Mouse (Mus musculus) lung, embryonic 16.5 days (tissue): ENCODE data around the gene Krt7. TPM values are rescaled to one million over a fixed set of nuclear protein-coding genes. Genes with fewer than 3 reads are reported as not detected.

Source experiments
- ATAC-seq: fragments of 200-750 bp; cut with Nextera tagmentation; 2 replicates; pipeline ENCODE4 v1.8.0; 2017; ENCODE audit warnings: low read depth, mild to moderate bottlenecking, moderate library complexity
- H3K27ac ChIP-seq: fragments of 300-500 bp; sonication (generic); 2 replicates; pipeline ENCODE4 v1.5.1; 2014; ENCODE audit warnings: mild to moderate bottlenecking, control low read depth, low read length
- H3K27me3 ChIP-seq: fragments of 300-500 bp; sonication (generic); 2 replicates; pipeline ENCODE4 v1.6.1; 2014; ENCODE audit warnings: low read depth, low read length, mixed read lengths; ENCODE audit not compliant: control insufficient read depth, insufficient read depth
- H3K36me3 ChIP-seq: fragments of 300-500 bp; sonication (generic); 2 replicates; pipeline ENCODE4 v1.6.1; 2014; ENCODE audit warnings: low read length; ENCODE audit not compliant: control insufficient read depth, insufficient read depth
- H3K4me1 ChIP-seq: fragments of 300-500 bp; sonication (generic); replicated peaks from 2 replicates; pipeline ENCODE4 v1.6.1; 2014; ENCODE audit warnings: low read length, mixed read lengths; ENCODE audit not compliant: control insufficient read depth, insufficient read depth
- H3K4me2 ChIP-seq: fragments of 300-500 bp; sonication (generic); 2 replicates; pipeline ENCODE4 v1.6.1; 2014; ENCODE audit warnings: low read depth, low read length, control low read depth
- H3K4me3 ChIP-seq: fragments of 300-500 bp; sonication (generic); 2 replicates; pipeline ENCODE4 v1.5.1; 2014; ENCODE audit warnings: mild to moderate bottlenecking, low read length, control low read depth
- H3K9ac ChIP-seq: fragments of 300-500 bp; sonication (generic); 2 replicates; pipeline ENCODE4 v1.6.1; 2014; ENCODE audit warnings: low read length, control low read depth
- H3K9me3 ChIP-seq: fragments of 300-500 bp; sonication (generic); 2 replicates; pipeline ENCODE4 v1.6.1; 2016; ENCODE audit warnings: low read length; ENCODE audit not compliant: control insufficient read depth
- WGBS: fragments of 180-500 bp; shearing (Covaris S2); extraction: QIAGEN DNeasy Blood & Tissue Kit; methylation state at CpG from one replicate; pipeline ENCODE4 v1.1.7; 2014; 5-methylcytosine and 5-hydroxymethylcytosine counted together
- polyA plus RNA-seq: library from polyadenylated mRNA; unstranded; fragments of >200 nt; fragmentation: Nextera tagmentation; extraction: Ambion mirVana; gene quantifications from 2 replicates; pipeline ENCODE4 v1.2.1, GENCODE M21; 2015

Krt7 gene
- polyA plus RNA-seq, 1 experiment from 2014 or later: 173 TPM

GRCm38 (mm10) chr15:101374879-101375278, 36.0 kb upstream of the Krt7 start:
- Histone ChIP-seq H3K9ac (0 out of 2 replicates have a peak overlapping the region, but pooled peaks have one; percentile 12), H3K4me1 (peaks cover 34% of the 10 kb centered on the region), H3K27ac (peak overlapping the region; percentile 74), H3K36me3 (no peaks in the 10 kb centered on the region), H3K4me3 (no peak overlapping the region), H3K4me2 (no peak overlapping the region), H3K9me3 (no peaks in the 10 kb centered on the region), H3K27me3 (no peaks in the 10 kb centered on the region)
- ATAC-seq: peak; percentile 15
- 26% methylated on average over 4 of the region's 4 CpGs for WGBS

GRCm38 (mm10) chr15:101375956-101376775, 34.7 kb upstream of the Krt7 start:
- H3K4me1 ChIP-seq: peaks cover 25% of the 10 kb centered on the region
- no peaks in the 10 kb centered on the region for H3K9me3 ChIP-seq
- H3K27ac ChIP-seq: no peak overlapping the region
- WGBS: 74% methylated on average over 6 of the region's 6 CpGs
- H3K4me3 ChIP-seq: no peak overlapping the region
- H3K27me3 ChIP-seq: no peaks in the 10 kb centered on the region
- no peak overlapping the region for H3K4me2 ChIP-seq
- H3K36me3 ChIP-seq: no peaks in the 10 kb centered on the region
- ATAC-seq: no peak
- H3K9ac ChIP-seq: no peak overlapping the region

GRCm38 (mm10) chr15:101376776-101377061, 34.1 kb upstream of the Krt7 start:
- H3K9me3 ChIP-seq: no peaks in the 10 kb centered on the region
- no peak overlapping the region for H3K9ac ChIP-seq
- no peak overlapping the region for H3K27ac ChIP-seq
- peaks cover 27% of the 10 kb centered on the region for H3K4me1 ChIP-seq
- WGBS: 59% methylated on average over 5 of the region's 5 CpGs
- no peak for ATAC-seq
- H3K4me3 ChIP-seq: no peak overlapping the region
- no peak overlapping the region for H3K4me2 ChIP-seq
- H3K36me3 ChIP-seq: no peaks in the 10 kb centered on the region
- no peaks in the 10 kb centered on the region for H3K27me3 ChIP-seq

GRCm38 (mm10) chr15:101378646-101379045, 32.2 kb upstream of the Krt7 start:
- Histone ChIP-seq H3K9ac (no peak overlapping the region), H3K4me3 (no peak overlapping the region), H3K27me3 (no peaks in the 10 kb centered on the region), H3K27ac (no peak overlapping the region), H3K4me2 (no peak overlapping the region), H3K4me1 (peaks cover 25% of the 10 kb centered on the region), H3K9me3 (no peaks in the 10 kb centered on the region), H3K36me3 (no peaks in the 10 kb centered on the region)
- WGBS: 87% methylated on average over 5 of the region's 5 CpGs
- ATAC-seq: no peak

- Histone ChIP-seq H3K4me3 (no peak overlapping the region), H3K27ac (no peak overlapping the region), H3K9me3 (no peaks in the 10 kb centered on the region), H3K9ac (no peak overlapping the region), H3K27me3 (no peaks in the 10 kb centered on the region), H3K4me1 (peaks cover 11% of the 10 kb centered on the region), H3K36me3 (no peaks in the 10 kb centered on the region), H3K4me2 (no peak overlapping the region)
- peak; percentile 23; the same call in 1 of the 2 replicates for ATAC-seq
- WGBS: 34% methylated on average over 9 of the region's 9 CpGs
Observed at GRCm38 (mm10) chr15:101381758-101382157, 29.1 kb upstream of the Krt7 start.

- no peak for ATAC-seq
- peaks cover 12% of the 10 kb centered on the region for H3K4me1 ChIP-seq
- no peaks in the 10 kb centered on the region for H3K36me3 ChIP-seq
- no peaks in the 10 kb centered on the region for H3K27me3 ChIP-seq
- no peak overlapping the region for H3K4me2 ChIP-seq
- H3K4me3 ChIP-seq: no peak overlapping the region
- WGBS: 77% methylated on average over 11 of the region's 11 CpGs
- no peak overlapping the region for H3K27ac ChIP-seq
- no peaks in the 10 kb centered on the region for H3K9me3 ChIP-seq
- no peak overlapping the region for H3K9ac ChIP-seq
Observed at GRCm38 (mm10) chr15:101382811-101383210, 28.0 kb upstream of the Krt7 start.

- ATAC-seq: no peak
- Histone ChIP-seq H3K27me3 (no peaks in the 10 kb centered on the region), H3K27ac (no peak overlapping the region), H3K4me2 (no peak overlapping the region), H3K9ac (no peak overlapping the region), H3K4me3 (no peak overlapping the region), H3K9me3 (no peaks in the 10 kb centered on the region), H3K4me1 (peaks cover 15% of the 10 kb centered on the region), H3K36me3 (no peaks in the 10 kb centered on the region)
- 67% methylated on average over 7 of the region's 7 CpGs for WGBS
Observed at GRCm38 (mm10) chr15:101384610-101385009, 26.2 kb upstream of the Krt7 start.

- no peaks in the 10 kb centered on the region for H3K36me3 ChIP-seq
- no peak for ATAC-seq
- no peaks in the 10 kb centered on the region for H3K9me3 ChIP-seq
- no peak overlapping the region for H3K9ac ChIP-seq
- WGBS: 66% methylated on average over 6 of the region's 6 CpGs
- no peak overlapping the region for H3K4me3 ChIP-seq
- no peak overlapping the region for H3K27ac ChIP-seq
- no peaks in the 10 kb centered on the region for H3K27me3 ChIP-seq
- H3K4me2 ChIP-seq: no peak overlapping the region
- H3K4me1 ChIP-seq: peaks cover 15% of the 10 kb centered on the region
Observed at GRCm38 (mm10) chr15:101385064-101385463, 25.8 kb upstream of the Krt7 start.

GRCm38 (mm10) chr15:101387176-101387575, 23.7 kb upstream of the Krt7 start:
- Histone ChIP-seq H3K4me2 (no peak overlapping the region), H3K4me3 (no peak overlapping the region), H3K36me3 (no peaks in the 10 kb centered on the region; the same call in 1 of the 2 replicates), H3K9ac (no peak overlapping the region), H3K27ac (no peak overlapping the region), H3K9me3 (no peaks in the 10 kb centered on the region), H3K4me1 (peaks cover 4% of the 10 kb centered on the region; the same call in 1 of the 2 replicates), H3K27me3 (no peaks in the 10 kb centered on the region)
- WGBS: 43% methylated on average over 3 of the region's 3 CpGs
- ATAC-seq: no peak
